Comparison of ENCODE assay signal across 8 mouse cellular contexts in genomic region chr2:93477519-93477918, GRCm38 (mm10). TPM values are rescaled to one million over a fixed set of nuclear protein-coding genes. Genes with fewer than 3 reads are reported as not detected.
DNase-seq lines count a peak whose midpoint lies in the region; TF ChIP-seq lines count a peak whose summit lies in the region.

No protein-coding gene starts in this region.

- no peaks in the 10 kb centered on the region for H3K36me3 ChIP-seq in heart, embryonic 10.5 days
- no peaks in the 10 kb centered on the region for H3K36me3 ChIP-seq in kidney, adult 2 months (ENCODE audit: control insufficient read depth, insufficient read depth, low read length)

- WGBS in heart, embryonic 10.5 days, result 35% methylated on average over 7 of the region's 7 CpGs
- 43% methylated on average over 7 of the region's 7 CpGs for WGBS in kidney, adult 2 months

- peaks cover 55% of the 10 kb centered on the region for H3K27me3 ChIP-seq in heart, embryonic 10.5 days (ENCODE audit: insufficient read depth, poor library complexity, severe bottlenecking)
- no peaks in the 10 kb centered on the region for H3K27me3 ChIP-seq in kidney, adult 2 months (replicated peaks; ENCODE audit: control insufficient read depth, insufficient read depth, low read length)

- no peak overlapping the region for H3K4me3 ChIP-seq in heart, embryonic 10.5 days
- no peak overlapping the region for H3K4me3 ChIP-seq in cortical plate, adult 2 months (ENCODE audit: insufficient read depth, low read length)
- H3K4me3 ChIP-seq in kidney, adult 2 months (ENCODE audit: insufficient read depth, low read depth, low read length), result no peak overlapping the region

- no peak overlapping the region for H3K27ac ChIP-seq in heart, embryonic 10.5 days
- no peak overlapping the region for H3K27ac ChIP-seq in cortical plate, adult 2 months (ENCODE audit: insufficient read depth, low read length)
- H3K27ac ChIP-seq in kidney, adult 2 months (ENCODE audit: insufficient read depth, low read depth, low read length), result no peak overlapping the region

- peak; percentile 94 for DNase-seq in heart, adult 11 months
- no peak for DNase-seq in heart, embryonic 10.5 days (ENCODE audit: low spot score)
- peak; percentile 52 for DNase-seq in urinary bladder, postnatal 25 days (ENCODE audit: low spot score)
- no peak for DNase-seq in urinary bladder, adult 18-20 months (ENCODE audit: low spot score in 2 of 2)
- DNase-seq in kidney, adult 2 months, result peak; percentile 58
- DNase-seq in lung, postnatal 4 days, result peak; percentile 64 to 75
- peak; percentile 60 to 86 for DNase-seq in spleen, postnatal 4 days (ENCODE audit: low spot score in 2 of 2)

- H3K9me3 ChIP-seq in heart, embryonic 10.5 days, result no peaks in the 10 kb centered on the region

- TF ChIP-seq CTCF in cortical plate, adult 2 months (IDR thresholded peaks at IDR 0.05; ENCODE audit: extremely low read depth, insufficient read depth, low read length), result peak; percentile 83
- peak; percentile 88 for TF ChIP-seq CTCF in kidney, adult 2 months (conservative IDR thresholded peaks at IDR 0.05; ENCODE audit: insufficient read depth, insufficient read length, low read depth, low read length)

- TF ChIP-seq POLR2A in cortical plate, adult 2 months (IDR thresholded peaks at IDR 0.05; ENCODE audit: extremely low read depth, insufficient read depth, low read length), result no peak
- no peak for TF ChIP-seq POLR2A in kidney, adult 2 months (IDR thresholded peaks at IDR 0.05; ENCODE audit: low read depth, low read length)

- peaks cover 27% of the 10 kb centered on the region for H3K4me1 ChIP-seq in heart, embryonic 10.5 days
- H3K4me1 ChIP-seq in cortical plate, adult 2 months (ENCODE audit: control insufficient read depth, insufficient read depth, low read length), result no peaks in the 10 kb centered on the region
- H3K4me1 ChIP-seq in kidney, adult 2 months (ENCODE audit: control insufficient read depth, insufficient read depth, low read length), result no peaks in the 10 kb centered on the region

RNA-seq across cellular contexts. Expression of gene Cd82, which starts 14.6 kb away (rescaled TPM):
- 12.9 and 16.6 TPM in 2 replicates for polyA plus RNA-seq in heart, embryonic 10.5 days (2016; fragmentation: Nextera tagmentation; extraction: Ambion mirVana)
- 35.2 and 45.3 TPM in 2 replicates for polyA plus RNA-seq in cortical plate, adult 2 months (2012; rRNA removed)
- polyA plus RNA-seq in kidney, adult 2 months (2012; rRNA removed), result 200 and 223 TPM in 2 replicates

Comparison
In these comparisons a context has a peak if more than half of its experiments do, and no peak if none do; other contexts are left out.
1. DNase-seq: peak in heart, adult 11 months (single experiment), urinary bladder, postnatal 25 days (single experiment), kidney, adult 2 months (single experiment), lung, postnatal 4 days (2 of 2) and spleen, postnatal 4 days (2 of 2); none in heart, embryonic 10.5 days (single experiment) and urinary bladder, adult 18-20 months (0 of 2).